Mouse (Mus musculus): ENCODE data around the gene Hfe2. TPM values are rescaled to one million over a fixed set of nuclear protein-coding genes. Genes with fewer than 3 reads are reported as not detected.

Gene Hfe2
- 2.5 TPM for polyA plus RNA-seq (2014; fragmentation: Illumina TruSeq; extraction: RNeasy Lipid Tissue Mini Kit (QIAGEN cat#74804); ENCODE audit: insufficient read depth, low read depth, low replicate concordance)

GRCm38 (mm10) chr3:96524914-96525313 is at the start of gene Hfe2:
TSS of gene Hfe2 (plus strand) at chr3:96525172.

GRCm38 (mm10) chr3:96557694-96558093 is 32.7 kb downstream of the Hfe2 start, which contains the start of gene Txnip:
TSS of gene Txnip (plus strand) at chr3:96557957.

GRCm38 (mm10) chr3:96576690-96577541 is 51.9 kb downstream of the Hfe2 start, which contains the start of gene Gm16253:
TSS of gene Gm16253 (plus strand) at chr3:96576984.

Other genes with a start within 250 kb of the Hfe2 start
- gene Fcgr1, start 231.2 kb upstream of the Hfe2 start, polyA plus RNA-seq (2014; fragmentation: Illumina TruSeq; extraction: RNeasy Lipid Tissue Mini Kit (QIAGEN cat#74804); ENCODE audit: insufficient read depth, low read depth, low replicate concordance) = 5.0 TPM
- not detected for gene BC107364, start 72.9 kb upstream of the Hfe2 start, polyA plus RNA-seq (2014; fragmentation: Illumina TruSeq; extraction: RNeasy Lipid Tissue Mini Kit (QIAGEN cat#74804); ENCODE audit: insufficient read depth, low read depth, low replicate concordance)
- gene Txnip, start 32.8 kb downstream of the Hfe2 start, polyA plus RNA-seq (2014; fragmentation: Illumina TruSeq; extraction: RNeasy Lipid Tissue Mini Kit (QIAGEN cat#74804); ENCODE audit: insufficient read depth, low read depth, low replicate concordance) = 694 TPM
- gene Gm16253, start 51.8 kb downstream of the Hfe2 start, polyA plus RNA-seq (2014; fragmentation: Illumina TruSeq; extraction: RNeasy Lipid Tissue Mini Kit (QIAGEN cat#74804); ENCODE audit: insufficient read depth, low read depth, low replicate concordance) = 0.93 TPM
- gene Polr3gl, start 69.0 kb downstream of the Hfe2 start, polyA plus RNA-seq (2014; fragmentation: Illumina TruSeq; extraction: RNeasy Lipid Tissue Mini Kit (QIAGEN cat#74804); ENCODE audit: insufficient read depth, low read depth, low replicate concordance) = 42.5 TPM
- gene Ankrd34a, start 71.5 kb downstream of the Hfe2 start, polyA plus RNA-seq (2014; fragmentation: Illumina TruSeq; extraction: RNeasy Lipid Tissue Mini Kit (QIAGEN cat#74804); ENCODE audit: insufficient read depth, low read depth, low replicate concordance) = not detected
- gene Lix1l, start 76.0 kb downstream of the Hfe2 start, polyA plus RNA-seq (2014; fragmentation: Illumina TruSeq; extraction: RNeasy Lipid Tissue Mini Kit (QIAGEN cat#74804); ENCODE audit: insufficient read depth, low read depth, low replicate concordance) = 23.9 TPM
- 73.2 TPM for gene Rbm8a, start 104.8 kb downstream of the Hfe2 start, polyA plus RNA-seq (2014; fragmentation: Illumina TruSeq; extraction: RNeasy Lipid Tissue Mini Kit (QIAGEN cat#74804); ENCODE audit: insufficient read depth, low read depth, low replicate concordance)
- 23.0 TPM for gene Pex11b, start 110.2 kb downstream of the Hfe2 start, polyA plus RNA-seq (2014; fragmentation: Illumina TruSeq; extraction: RNeasy Lipid Tissue Mini Kit (QIAGEN cat#74804); ENCODE audit: insufficient read depth, low read depth, low replicate concordance)
- gene Gm42957, start 110.3 kb downstream of the Hfe2 start, polyA plus RNA-seq (2014; fragmentation: Illumina TruSeq; extraction: RNeasy Lipid Tissue Mini Kit (QIAGEN cat#74804); ENCODE audit: insufficient read depth, low read depth, low replicate concordance) = not detected
- 0.81 TPM for gene Itga10, start 120.4 kb downstream of the Hfe2 start, polyA plus RNA-seq (2014; fragmentation: Illumina TruSeq; extraction: RNeasy Lipid Tissue Mini Kit (QIAGEN cat#74804); ENCODE audit: insufficient read depth, low read depth, low replicate concordance)
- 0.77 TPM for gene Ankrd35, start 145.0 kb downstream of the Hfe2 start, polyA plus RNA-seq (2014; fragmentation: Illumina TruSeq; extraction: RNeasy Lipid Tissue Mini Kit (QIAGEN cat#74804); ENCODE audit: insufficient read depth, low read depth, low replicate concordance)
- 13.8 TPM for gene Pias3, start 171.2 kb downstream of the Hfe2 start, polyA plus RNA-seq (2014; fragmentation: Illumina TruSeq; extraction: RNeasy Lipid Tissue Mini Kit (QIAGEN cat#74804); ENCODE audit: insufficient read depth, low read depth, low replicate concordance)
- gene Nudt17, start 183.4 kb downstream of the Hfe2 start, polyA plus RNA-seq (2014; fragmentation: Illumina TruSeq; extraction: RNeasy Lipid Tissue Mini Kit (QIAGEN cat#74804); ENCODE audit: insufficient read depth, low read depth, low replicate concordance) = 3.0 TPM
- 13.1 TPM for gene Polr3c, start 202.5 kb downstream of the Hfe2 start, polyA plus RNA-seq (2014; fragmentation: Illumina TruSeq; extraction: RNeasy Lipid Tissue Mini Kit (QIAGEN cat#74804); ENCODE audit: insufficient read depth, low read depth, low replicate concordance)
- 23.2 TPM for gene Rnf115, start 202.5 kb downstream of the Hfe2 start, polyA plus RNA-seq (2014; fragmentation: Illumina TruSeq; extraction: RNeasy Lipid Tissue Mini Kit (QIAGEN cat#74804); ENCODE audit: insufficient read depth, low read depth, low replicate concordance)

All from lung, adult 10 weeks (tissue).